Mouse (Mus musculus) stomach, postnatal 0 days (tissue): Measurements from ENCODE around the gene Trim29. TPM values are rescaled to one million over a fixed set of nuclear protein-coding genes. Genes with fewer than 3 reads are reported as not detected.

Source experiments
- ATAC-seq: fragments of 200-750 bp; cut with Nextera tagmentation; 2 replicates; pipeline ENCODE4 v1.8.0; 2017; ENCODE audit not compliant: low FRiP score, low TSS enrichment
- DNase-seq: peaks from one replicate; pipeline ENCODE4 v3.0.0-alpha.2; 2016; ENCODE audit warnings: low spot score
- H3K27ac ChIP-seq: fragments of 300-500 bp; sonication (generic); replicated peaks from 2 replicates; pipeline ENCODE4 v1.5.1; 2014; ENCODE audit warnings: mild to moderate bottlenecking, control low read depth
- H3K27me3 ChIP-seq: fragments of 300-500 bp; sonication (generic); 2 replicates; pipeline ENCODE4 v1.6.1; 2014; ENCODE audit warnings: low read length; ENCODE audit not compliant: control insufficient read depth, insufficient read depth
- H3K36me3 ChIP-seq: fragments of 300-500 bp; sonication (generic); 2 replicates; pipeline ENCODE4 v1.6.1; 2014; ENCODE audit warnings: low read length, mixed read lengths; ENCODE audit not compliant: control insufficient read depth, insufficient read depth
- H3K4me1 ChIP-seq: fragments of 300-500 bp; sonication (generic); replicated peaks from 2 replicates; pipeline ENCODE4 v1.6.1; 2014; ENCODE audit warnings: antibody characterized with exemption; ENCODE audit not compliant: control insufficient read depth, insufficient read depth
- H3K4me2 ChIP-seq: fragments of 300-500 bp; sonication (generic); replicated peaks from 2 replicates; pipeline ENCODE4 v1.6.1; 2014; ENCODE audit warnings: low read depth, mild to moderate bottlenecking, control low read depth, moderate library complexity
- H3K4me3 ChIP-seq: fragments of 300-500 bp; sonication (generic); 2 replicates; pipeline ENCODE4 v1.5.1; 2014; ENCODE audit warnings: low read depth, low read length, control low read depth
- H3K9ac ChIP-seq: fragments of 300-500 bp; sonication (generic); 2 replicates; pipeline ENCODE4 v1.6.1; 2014; ENCODE audit warnings: mild to moderate bottlenecking, low read length, control low read depth, mixed read lengths
- H3K9me3 ChIP-seq: fragments of 300-500 bp; sonication (generic); 2 replicates; pipeline ENCODE4 v1.6.1; 2016; ENCODE audit warnings: low read length; ENCODE audit not compliant: control insufficient read depth
- CTCF ChIP-seq: IDR thresholded peaks from 2 replicates; pipeline ENCODE4 v1.5.1; 2016; ENCODE audit warnings: antibody characterized with exemption, low read depth, mild to moderate bottlenecking, moderate library complexity
- EP300 ChIP-seq: optimal IDR thresholded peaks from 2 replicates; pipeline ENCODE3; 2016; ENCODE audit warnings: antibody characterized with exemption
- WGBS: fragments of 180-500 bp; shearing (Covaris S2); extraction: QIAGEN DNeasy Blood & Tissue Kit; methylation state at CpG from one replicate; pipeline ENCODE4 v1.1.7; 2014; 5-methylcytosine and 5-hydroxymethylcytosine counted together
- polyA plus RNA-seq: library from polyadenylated mRNA; unstranded; fragments of >200 nt; fragmentation: Nextera tagmentation; extraction: Ambion mirVana; gene quantifications from 2 replicates; pipeline ENCODE4 v1.2.1, GENCODE M21; 2015

Trim29 gene
- polyA plus RNA-seq, 1 experiment from 2014 or later: 71.2 TPM

DNA sequence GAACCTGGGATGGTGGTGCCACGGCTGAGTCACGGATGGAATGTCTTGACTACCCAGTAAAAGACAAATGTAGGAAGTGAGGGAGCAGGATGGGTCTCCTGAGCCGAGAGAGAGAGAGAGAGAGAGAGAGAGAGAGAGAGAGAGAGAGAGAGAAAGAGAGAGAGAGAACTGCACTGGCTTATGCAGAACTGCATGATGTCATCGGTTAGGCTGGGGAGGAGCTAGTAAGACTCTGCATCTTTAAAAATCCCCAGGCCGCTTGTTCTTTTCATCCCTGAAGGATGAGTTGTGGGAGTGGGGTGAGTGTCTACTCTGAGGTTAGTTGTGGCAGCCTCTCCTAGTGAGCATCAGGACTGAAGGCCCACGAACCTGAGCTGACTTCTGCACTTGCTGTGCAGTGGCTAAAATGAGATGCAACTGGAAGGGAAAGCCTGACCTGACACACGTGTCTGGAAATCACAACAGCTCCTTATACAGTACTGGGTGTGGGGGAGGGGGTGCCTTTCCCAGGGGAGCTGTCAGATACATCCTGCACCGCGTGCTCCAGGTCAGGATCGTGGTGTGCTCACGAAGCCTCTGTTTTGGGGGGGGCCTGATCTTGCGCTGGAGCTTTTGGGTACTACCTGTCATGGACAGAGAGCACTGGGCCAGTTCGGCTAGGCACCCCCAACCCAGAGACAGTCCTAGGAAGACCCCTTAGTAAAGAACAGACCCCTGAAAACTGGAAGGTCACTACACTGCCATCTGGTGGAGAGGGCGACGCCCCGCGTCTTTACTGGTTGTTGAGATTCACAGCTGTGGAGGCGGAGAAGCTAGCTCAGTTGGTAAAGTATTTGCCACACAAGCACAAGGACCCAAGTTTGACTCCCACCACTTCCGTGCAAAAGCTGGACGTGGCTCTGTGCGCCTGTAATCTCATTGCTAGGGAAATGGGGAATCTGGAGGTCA lies 16.8 kb downstream of the Trim29 start:
- H3K4me1 ChIP-seq: no peaks in the 10 kb centered on the region
- TF ChIP-seq EP300: no peak
- TF ChIP-seq CTCF: peak; percentile 69
- no peaks in the 10 kb centered on the region for H3K27me3 ChIP-seq
- H3K4me3 ChIP-seq: no peak overlapping the region
- H3K27ac ChIP-seq: no peak overlapping the region
- no peak overlapping the region for H3K9ac ChIP-seq
- ATAC-seq (no peak), DNase-seq (peak; percentile 29)
- H3K9me3 ChIP-seq: no peaks in the 10 kb centered on the region
- no peaks in the 10 kb centered on the region for H3K36me3 ChIP-seq
- WGBS: 53% methylated on average over 21 of the region's 21 CpGs
- H3K4me2 ChIP-seq: no peak overlapping the region

DNA sequence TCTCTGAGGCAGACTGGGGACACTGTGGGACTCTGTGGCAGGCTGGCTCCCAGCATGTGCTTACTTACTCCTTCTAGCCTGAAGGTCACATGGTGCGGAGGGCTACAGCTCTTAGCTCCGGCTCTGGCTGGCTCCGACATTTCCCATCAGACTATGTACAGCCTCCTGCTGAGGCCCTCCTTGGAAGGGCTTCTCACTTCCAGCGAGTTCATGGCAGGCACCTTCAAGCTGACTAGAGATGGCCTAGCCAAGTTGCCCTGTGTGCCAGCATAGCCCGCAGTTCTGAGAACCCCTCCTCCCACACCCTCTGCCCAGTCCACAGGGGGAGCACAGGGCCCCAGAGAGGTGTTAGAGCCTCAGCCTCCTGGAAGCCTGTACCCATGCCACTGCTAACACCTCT lies 19.8 kb downstream of the Trim29 start:
- H3K27ac ChIP-seq: no peak overlapping the region
- H3K4me1 ChIP-seq: no peaks in the 10 kb centered on the region
- TF ChIP-seq CTCF (no peak), EP300 (no peak)
- no peaks in the 10 kb centered on the region for H3K9me3 ChIP-seq
- no peaks in the 10 kb centered on the region for H3K27me3 ChIP-seq
- DNase-seq: no peak
- no peak overlapping the region for H3K9ac ChIP-seq
- no peak overlapping the region for H3K4me2 ChIP-seq
- no peak overlapping the region for H3K4me3 ChIP-seq
- H3K36me3 ChIP-seq: no peaks in the 10 kb centered on the region
- 60% methylated on average over 5 of the region's 5 CpGs for WGBS
- no peak for ATAC-seq

DNA sequence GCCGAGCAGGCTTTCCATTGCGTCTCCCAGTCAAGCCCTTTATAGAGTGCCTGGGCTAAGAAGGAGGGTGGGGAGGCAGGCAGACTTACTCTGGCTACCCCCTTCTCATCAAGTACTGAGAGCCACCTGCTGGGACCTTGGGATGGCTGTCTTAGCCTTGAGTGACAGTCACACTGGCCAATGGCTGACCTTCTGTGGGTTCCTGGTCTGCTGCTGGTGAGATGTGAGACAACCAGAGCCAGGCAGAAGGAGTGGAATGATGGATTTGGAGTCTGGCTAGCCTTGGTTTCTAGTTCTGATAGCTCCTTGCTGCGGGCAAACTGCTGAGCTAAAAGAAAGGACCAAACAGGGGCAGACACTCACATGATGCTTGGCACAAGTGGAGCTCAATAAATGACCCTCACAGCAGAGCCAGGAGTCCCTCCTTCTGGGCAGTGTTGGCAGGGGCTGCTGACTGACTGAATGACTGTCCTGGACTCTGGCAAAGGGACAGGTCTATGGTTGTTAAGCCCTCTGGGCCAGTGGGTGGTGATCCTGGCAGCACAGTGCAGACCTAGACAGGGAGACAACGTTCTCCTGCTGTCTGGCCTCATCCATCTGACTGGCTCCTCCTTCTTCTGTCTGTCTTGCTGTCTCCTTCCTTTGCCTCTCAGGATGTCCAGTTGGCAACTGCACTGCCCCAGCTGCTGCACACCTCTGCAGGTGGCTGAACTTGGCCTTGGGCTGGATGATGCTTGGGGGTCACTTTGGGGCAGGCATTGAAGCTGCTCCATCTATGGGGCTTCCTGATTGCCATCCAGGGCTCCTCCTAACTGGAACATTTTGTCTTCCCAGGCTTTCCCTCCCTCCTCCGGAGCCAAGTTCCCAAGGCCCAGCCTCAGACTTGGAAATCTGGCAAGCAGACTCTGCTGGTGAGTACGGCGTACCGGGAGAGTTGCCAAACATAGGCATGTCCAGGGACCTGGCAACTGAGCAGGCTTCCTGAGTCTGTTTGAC lies 21.1 kb downstream of the Trim29 start:
- TF ChIP-seq EP300: no peak
- TF ChIP-seq CTCF: no peak
- Histone ChIP-seq H3K36me3 (no peaks in the 10 kb centered on the region), H3K27me3 (no peaks in the 10 kb centered on the region), H3K4me1 (no peaks in the 10 kb centered on the region), H3K27ac (no peak overlapping the region), H3K4me2 (no peak overlapping the region), H3K9me3 (no peaks in the 10 kb centered on the region), H3K9ac (no peak overlapping the region), H3K4me3 (no peak overlapping the region)
- no peak for DNase-seq
- 52% methylated on average over 8 of the region's 8 CpGs for WGBS
- no peak for ATAC-seq

DNA sequence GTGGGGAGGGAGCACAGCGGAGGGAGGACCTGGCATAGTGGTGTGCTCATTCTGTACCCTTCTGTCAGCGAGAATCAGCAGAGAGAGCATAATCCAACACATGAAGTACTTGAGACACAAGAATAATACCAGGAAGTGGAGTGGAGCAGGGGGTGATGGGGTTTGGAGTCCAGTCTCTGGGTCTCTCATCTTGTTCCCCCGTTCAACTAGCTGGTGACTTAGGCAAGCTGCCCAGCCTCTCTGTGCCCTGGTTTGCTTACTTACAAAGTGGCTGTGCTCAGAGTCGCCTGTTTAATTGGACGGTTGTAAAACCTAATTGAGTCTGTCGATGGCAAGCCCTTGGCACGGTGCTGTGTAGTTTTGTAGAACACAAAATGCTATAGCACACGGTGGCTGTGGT lies 23.8 kb downstream of the Trim29 start:
- TF ChIP-seq CTCF (no peak), EP300 (no peak)
- Histone ChIP-seq H3K4me2 (no peak overlapping the region), H3K27ac (no peak overlapping the region), H3K4me3 (no peak overlapping the region), H3K9me3 (no peaks in the 10 kb centered on the region), H3K9ac (no peak overlapping the region), H3K36me3 (no peaks in the 10 kb centered on the region), H3K4me1 (no peaks in the 10 kb centered on the region), H3K27me3 (no peaks in the 10 kb centered on the region)
- no peak for ATAC-seq
- no peak for DNase-seq
- 72% methylated on average over 8 of the region's 8 CpGs for WGBS

DNA sequence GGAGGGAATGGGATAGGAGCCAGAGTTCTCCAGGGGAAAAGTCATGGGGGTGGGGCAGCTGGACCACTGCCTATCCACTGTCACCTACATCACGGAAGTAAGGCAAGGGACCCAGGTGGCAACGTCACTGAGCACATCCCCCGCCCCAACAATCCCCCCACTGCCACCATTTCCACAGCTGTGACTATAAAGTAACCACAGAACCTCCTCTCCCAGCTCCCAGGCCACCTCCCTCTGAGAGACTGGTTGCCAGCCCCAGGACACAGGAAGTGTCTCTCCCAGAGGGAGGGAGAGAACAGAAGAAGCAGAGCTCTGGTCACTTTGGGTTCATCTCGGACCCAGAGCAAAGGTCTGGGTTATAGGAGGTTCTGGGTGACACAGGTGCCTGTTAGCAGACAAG lies 27.0 kb downstream of the Trim29 start:
- Histone ChIP-seq H3K27ac (no peak overlapping the region), H3K4me2 (no peak overlapping the region), H3K27me3 (no peaks in the 10 kb centered on the region), H3K9me3 (no peaks in the 10 kb centered on the region), H3K9ac (no peak overlapping the region), H3K4me1 (no peaks in the 10 kb centered on the region), H3K4me3 (no peak overlapping the region), H3K36me3 (no peaks in the 10 kb centered on the region)
- ATAC-seq (no peak), DNase-seq (no peak)
- TF ChIP-seq EP300 (no peak), CTCF (no peak)
- WGBS: 57% methylated on average over 4 of the region's 4 CpGs
